Mouse (Mus musculus) thymus, postnatal 36 days (tissue): ENCODE data around the gene Zfp428.

Experiments used
- DNase-seq, 2 experiments: peaks; one replicate each; pipeline ENCODE4 v3.0.0; 2022; ENCODE audit warnings: mixed read lengths in 2 of 2

Gene Zfp428

DNA sequence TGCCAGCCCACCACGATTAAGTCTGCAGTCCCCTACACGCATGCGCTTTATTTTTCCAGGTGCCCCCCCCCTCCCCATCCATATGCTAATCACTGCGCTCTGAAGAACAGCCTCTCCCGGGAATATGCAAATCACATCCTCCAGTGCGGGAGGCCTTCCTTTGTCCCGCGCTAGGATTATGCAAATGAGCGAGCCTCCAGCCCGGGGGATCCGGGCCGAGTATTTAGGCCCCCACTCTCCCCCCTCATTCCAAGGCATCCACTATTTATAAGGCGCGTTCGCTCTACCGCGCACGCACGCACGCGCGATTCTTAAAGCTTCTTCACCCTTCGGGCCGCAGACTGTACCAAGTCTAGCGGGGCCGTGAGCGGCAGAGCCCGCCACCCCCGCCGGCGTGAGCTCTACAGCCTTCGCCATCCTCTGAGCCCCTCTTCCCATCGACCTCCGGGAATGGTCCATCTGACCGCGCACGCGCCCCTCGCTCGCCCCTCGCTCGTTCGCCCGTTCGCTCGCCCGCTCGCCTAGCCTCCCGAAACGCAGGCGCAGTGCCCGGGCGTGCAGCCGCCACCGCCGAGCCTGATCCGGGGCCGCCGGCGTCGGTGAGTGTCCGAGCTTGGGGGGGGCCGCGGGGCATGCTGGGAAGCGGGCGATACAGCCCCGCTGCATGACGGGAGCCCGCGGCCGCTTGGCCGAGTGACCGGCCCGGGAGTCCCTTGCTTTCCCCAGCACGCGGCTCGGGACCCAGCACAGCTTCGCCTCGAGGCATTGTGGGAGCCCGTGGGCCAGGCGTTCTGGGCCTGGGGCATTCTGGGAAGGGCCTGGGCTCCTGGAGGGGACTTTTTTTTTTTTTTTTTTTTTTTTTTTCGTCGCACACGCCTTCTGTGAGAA is at the start of gene Zfp428:
TSS of gene Zfp428 (plus strand) at position 169 of the 888 bp plus-strand sequence.
- DNase-seq, result peak; percentile 66

GRCm38 (mm10) chr7:24457726-24458370 is 49.0 kb upstream of the Zfp428 start:
- DNase-seq, result peak; percentile 72 to 79

DNA sequence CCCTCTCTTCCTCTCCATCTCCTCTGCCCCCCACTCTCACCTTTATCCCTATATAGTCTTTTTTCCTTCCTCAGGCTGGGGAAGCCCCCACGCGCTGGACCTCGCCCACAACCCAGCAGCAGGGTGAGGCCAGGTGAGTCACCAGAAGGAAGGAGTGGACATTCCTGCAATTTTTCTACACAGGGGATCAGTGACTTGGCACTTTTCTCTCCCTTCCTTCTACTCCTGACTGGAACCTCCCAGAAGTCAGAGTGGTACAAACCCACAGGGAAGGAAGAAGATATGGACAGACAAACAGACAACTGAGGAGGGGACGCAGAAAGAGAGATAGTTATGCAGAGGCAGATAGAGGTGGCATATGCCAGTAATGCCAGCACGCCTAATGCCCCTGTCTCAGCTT is 47.4 kb upstream of the Zfp428 start:
- no peak for DNase-seq

DNA sequence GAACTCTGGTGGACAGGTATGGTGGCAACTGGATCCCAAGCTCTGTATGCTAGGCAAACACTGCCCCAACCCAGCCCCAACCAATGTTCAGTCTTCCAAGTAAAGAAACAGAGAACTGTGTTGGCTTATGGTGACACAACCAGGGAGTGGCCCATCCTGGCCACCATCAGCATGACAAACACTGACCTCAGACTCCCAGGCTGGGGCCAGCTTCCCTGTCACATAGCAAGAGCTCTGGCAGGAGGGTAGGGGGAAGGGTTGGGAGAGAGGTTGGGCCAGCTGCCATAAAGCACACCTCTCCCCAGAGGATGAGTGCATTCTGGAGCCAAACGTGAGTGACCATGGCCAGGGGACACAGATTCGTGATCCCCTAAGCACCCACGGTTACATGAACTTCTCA is 47.0 kb upstream of the Zfp428 start:
- DNase-seq, result no peak

DNA sequence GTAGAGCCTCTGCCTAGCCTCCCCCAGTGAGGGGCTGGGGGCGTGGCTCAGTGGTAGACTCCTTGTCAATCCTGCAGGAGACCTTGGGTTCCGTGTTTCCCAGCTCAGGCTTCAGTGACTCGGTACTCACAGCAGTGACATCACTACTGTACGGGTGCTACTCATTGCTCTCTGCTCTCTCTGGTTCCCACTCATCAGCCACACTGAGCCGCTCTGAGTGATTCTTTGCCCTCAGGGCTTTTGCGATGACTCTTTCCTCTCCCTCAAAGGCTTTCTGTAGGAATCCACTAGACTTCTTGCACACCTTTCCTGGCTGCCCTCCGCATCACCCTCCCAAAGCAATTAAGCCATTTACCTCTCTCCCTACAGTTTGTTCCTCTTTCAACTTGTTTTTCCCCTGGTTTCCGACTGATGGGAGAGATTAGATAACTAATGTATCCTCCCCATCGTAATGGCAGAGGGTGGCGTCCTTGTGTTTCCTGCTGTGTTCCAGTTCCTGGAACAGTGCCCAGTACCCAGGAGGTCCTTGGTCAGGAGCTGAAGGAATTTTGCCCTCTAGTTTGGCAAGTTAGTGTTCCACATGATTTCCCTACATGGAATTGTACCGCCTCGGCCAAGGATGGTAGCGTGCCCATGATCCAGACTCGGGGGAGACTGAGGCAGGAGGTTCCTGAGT is 45.3 kb upstream of the Zfp428 start:
- no peak for DNase-seq

DNA sequence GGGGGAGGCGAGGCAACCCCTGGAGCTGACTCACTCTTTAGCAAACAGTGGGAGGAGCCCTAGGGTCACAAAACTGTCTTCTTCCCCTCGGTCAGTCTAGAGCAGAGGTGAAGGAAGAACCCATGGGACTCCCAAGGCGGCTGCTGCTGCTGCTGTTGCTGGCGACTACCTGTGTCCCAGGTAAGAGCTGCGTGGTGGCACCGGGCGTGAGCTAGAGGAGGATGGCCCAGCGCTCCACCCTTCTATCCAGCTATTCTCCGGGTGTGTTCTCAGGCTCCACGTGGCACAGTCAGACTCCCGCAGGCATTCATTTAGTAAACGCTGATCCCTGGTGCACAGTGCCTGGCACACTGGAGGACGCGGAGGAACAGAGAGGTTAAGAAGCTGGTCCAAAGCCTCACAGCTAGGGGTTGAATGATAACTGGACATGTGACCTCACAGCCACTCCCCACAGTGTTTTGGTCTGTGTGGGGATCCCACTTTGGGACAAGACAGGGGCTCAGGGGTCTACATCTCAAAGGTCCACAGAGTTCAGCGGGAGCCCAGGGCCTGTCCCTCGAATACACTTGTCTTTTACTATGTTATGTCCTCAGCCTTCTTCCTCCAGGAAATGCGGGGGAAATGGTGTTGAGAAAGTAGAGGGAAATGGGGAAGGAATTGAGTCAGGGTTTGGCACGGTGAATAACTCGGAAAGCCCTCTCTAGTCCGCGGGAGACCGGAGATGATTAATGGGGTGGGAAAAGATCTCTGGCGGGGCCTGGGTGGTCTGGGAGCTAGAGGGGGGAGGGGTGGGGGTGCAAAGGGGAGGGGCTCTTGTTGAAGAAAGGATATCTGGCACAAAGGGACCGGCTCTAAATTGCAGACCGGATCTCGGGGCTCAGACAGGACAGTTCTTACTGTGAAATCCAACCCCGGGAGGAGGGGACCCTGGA is 44.2 kb upstream of the Zfp428 start, which contains the start of gene Plaur:
TSS of gene Plaur (plus strand) at position 97 of the 932 bp plus-strand sequence.
- DNase-seq, result no peak

- no peak for DNase-seq
These were observed 40.0 kb upstream of the Zfp428 start for GRCm38 (mm10) chr7:24466835-24467234.

DNA sequence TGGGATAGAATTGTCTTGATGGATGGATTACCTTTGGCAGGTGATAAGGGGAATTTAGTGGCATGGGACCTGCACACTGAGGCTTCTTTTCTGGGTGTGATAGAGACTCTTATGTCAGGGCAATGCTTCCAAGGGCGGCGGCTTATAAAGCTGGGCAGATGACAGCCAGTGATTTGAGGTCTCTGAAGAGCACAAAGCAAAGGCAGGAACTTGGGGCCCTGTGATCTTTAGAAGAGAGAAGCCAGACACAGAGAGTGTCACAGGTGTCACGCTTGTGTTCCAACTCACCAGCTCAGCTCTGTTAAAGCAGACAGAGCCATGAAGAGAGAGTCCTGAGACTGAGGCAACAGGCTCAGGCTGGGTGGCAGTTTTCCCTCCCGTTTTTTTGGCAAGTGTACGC is 38.9 kb upstream of the Zfp428 start:
- DNase-seq, result peak; percentile 27 to 42

DNA sequence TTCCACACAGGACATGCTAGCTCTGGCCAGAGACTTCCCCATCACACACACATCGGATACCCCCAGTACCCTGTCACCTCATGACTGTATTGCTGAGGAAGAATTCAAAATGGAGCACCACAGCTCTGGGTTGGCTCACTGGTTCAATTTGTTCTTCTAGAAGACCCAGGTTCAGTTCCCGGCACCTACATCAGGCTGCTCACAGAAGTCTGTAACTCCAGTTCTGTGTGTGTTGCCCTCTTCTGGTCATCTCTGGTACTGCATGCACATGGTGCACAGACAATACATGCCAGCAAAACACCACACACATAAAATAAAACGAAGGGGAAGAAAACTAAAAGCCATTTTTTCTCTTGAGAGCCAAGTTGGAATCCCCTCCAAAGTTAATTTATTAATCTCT is 37.7 kb upstream of the Zfp428 start:
- no peak for DNase-seq

DNA sequence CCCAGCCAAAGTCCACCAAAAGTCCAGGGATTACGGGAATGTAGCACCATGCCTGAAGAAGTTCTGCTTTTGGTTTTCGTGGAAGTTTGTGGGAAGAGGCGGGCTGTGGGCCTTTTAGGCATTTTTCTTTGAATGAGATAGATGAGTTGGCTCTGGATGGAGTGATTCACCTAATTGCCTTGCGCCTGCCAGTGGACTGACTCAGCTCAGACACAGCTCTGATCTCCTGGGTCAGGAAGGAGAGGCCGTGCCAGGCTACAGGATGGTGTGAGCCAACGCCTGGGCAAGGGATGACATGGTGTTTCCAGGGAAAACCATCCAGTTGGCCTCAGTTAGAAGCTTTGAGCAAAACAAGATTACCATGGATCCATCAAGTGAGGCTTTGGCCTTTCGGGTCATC is 36.5 kb upstream of the Zfp428 start:
- no peak for DNase-seq

DNA sequence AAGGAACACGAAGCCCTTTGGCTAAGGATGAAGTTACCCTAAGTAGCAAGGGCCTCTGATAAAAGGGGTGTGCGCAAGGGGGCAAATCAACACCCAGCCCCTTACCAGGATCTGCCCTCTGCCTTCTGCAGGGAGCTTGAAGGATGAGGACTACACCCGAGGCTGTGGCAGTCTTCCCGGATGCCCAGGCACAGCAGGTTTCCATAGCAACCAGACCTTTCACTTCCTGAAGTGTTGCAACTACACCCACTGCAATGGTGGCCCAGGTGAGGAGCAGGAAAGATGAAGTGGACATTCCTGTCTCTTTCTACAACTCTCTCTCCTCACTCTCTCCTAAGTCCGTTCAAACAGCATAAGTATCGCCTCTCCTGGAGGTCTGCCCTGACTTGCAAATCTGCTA is 34.4 kb upstream of the Zfp428 start:
- no peak for DNase-seq

DNA sequence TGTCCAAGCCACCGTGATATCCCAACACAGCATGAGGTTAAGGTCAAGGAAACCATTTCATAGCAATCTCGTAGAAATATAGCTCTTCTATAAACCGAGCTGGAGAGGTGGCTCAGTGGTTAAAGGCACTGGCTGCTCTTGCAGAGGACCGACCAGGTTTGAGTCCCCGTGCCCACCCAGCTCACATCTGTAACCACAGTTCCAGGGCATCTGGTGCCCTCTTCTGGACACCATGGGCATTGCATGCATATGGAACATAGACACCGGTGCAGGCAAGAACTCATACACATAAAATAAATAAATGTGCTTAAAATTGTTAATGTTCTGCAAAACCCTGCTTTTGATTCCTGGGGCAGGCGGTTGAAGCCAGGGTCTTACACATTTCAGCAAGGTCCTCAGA is 33.9 kb upstream of the Zfp428 start:
- DNase-seq, result peak; percentile 40

DNA sequence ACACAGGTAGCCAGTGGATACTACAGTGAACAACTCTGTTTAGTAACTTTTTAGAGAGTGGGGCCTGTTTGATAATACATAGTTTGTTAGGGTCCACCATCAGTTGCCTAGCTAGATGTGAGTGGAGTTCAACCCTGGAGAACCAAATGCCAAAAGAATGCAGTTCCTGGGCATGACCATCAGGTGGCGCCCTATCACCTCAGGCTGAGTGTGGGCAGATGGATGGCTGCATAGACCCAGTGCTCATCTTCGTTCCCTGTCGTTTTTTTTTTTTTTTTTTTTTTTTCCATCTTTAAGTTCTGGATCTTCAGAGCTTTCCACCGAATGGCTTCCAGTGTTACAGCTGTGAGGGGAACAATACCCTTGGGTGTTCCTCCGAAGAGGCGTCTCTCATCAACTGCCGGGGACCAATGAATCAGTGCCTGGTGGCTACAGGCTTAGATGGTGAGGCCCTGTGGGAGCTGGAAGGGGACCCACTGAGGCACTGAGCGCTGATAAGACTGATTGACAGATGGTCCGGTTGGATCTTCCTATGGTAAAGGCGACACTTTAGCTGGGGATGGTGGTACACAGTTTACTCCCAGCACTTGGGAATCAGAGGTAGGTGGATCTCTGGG is 32.8 kb upstream of the Zfp428 start:
- DNase-seq, result peak; percentile 58 to 64

- no peak for DNase-seq
These were observed 31.8 kb upstream of the Zfp428 start for GRCm38 (mm10) chr7:24474811-24475506.

GRCm38 (mm10) chr7:24476338-24476737 is 30.5 kb upstream of the Zfp428 start:
- DNase-seq, result no peak

DNA sequence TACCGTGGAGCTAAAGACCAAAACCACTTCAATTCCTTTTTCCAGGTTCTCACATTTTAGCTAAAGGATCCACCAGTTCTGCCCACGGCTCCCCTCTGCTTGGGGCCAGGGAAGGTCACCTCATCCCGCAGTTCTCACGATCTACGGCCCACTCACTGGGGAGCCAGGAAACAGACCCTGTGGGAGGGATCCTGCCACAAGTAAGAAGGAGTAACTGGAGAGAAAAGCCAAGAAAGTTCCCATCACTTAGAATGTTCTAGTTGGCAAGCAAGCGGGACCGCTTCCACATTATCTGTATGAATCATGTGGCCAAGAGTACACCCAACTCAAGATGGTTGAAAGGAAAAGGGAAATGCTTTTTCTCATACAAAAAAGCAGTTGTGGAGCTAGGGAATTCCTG is 29.9 kb upstream of the Zfp428 start:
- DNase-seq, result no peak

DNA sequence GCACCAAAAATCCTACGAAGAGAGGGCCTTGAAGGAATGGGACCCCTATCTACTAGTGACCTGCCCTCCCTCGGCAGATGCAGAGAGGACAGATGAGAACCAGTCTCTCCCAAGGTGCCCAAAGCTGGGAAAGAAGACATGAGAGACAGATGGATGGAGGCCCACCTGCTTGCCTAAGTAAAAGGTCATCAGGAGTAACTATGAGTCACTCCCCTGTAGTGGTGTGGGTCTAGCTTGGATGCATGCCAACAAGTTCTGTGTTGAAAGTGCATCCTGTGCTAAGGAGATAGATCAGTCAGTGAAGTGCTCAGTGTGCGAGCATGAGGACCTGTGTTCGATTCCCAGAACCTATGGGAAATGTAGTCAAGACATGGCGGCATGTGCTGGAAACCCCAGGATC is 27.9 kb upstream of the Zfp428 start:
- DNase-seq, result no peak

GRCm38 (mm10) chr7:24479685-24480084 is 27.1 kb upstream of the Zfp428 start:
- DNase-seq, result no peak

DNA sequence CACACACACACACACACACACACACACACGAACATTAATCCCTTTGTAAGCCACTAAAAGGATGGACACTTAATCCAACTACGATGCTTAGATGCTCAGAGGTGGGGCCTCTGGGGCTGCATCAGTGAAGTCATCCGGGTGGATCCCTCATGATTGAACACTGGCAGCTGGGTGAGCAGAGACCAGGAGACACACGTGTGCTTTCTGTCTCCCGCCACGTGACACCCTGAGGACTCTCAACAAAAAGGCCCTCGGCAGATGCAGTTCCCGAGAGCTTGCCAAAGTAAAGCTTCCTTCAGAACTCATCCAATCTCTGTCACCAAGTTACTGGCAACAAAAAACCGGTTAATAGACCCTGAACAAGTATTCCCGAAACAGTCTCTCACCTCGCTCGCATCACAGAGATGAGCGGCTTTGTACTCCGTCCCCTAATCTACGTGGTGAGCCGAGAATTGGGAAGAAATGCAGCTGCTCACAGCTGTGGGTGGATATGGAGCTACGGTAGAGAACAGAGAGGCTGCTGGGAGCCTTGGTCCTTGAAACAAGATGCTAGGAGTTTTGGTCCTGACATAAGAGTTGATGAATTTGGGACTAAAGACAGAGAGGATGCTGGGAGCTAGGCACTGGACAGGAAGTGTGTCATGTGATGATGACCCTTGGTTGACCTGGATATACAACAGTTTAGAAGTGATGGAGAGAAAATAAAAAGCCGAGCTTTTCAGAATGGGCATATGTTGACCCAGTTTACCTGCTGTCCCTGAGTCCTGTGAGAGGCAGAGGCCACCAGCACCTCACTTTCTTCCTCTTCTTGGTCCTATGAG is 26.5 kb upstream of the Zfp428 start:
- DNase-seq, result no peak

DNA sequence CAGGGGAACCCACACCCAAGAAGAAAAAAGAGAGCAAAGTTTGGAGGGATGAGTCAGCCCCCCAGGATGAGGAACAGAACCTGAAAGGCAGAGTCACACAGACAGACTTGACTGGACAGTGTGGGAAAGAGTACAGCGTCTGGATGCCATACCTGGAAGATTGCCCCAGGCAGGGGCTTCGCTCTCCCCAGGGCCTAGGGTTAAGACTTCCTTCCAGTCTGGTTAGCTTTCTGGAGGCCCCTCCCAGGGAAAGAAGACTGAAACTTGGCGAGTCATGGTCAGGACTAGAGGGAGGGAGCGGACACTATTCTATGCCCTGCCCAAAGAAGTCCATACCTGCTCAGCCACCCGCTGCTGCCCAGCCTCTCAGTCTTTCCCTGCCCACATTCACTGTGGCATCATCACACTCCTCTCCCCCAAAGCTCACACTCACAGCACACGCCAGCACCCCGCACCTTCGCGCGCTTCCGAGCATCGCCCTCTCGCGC is 25.8 kb upstream of the Zfp428 start:
- no peak for DNase-seq
